Mouse (Mus musculus) cortical plate, adult 2 months (tissue): Measurements from ENCODE around the gene Adam8.

Source experiments
- CTCF ChIP-seq: fragments of 200-500 bp; IDR thresholded peaks from 2 replicates; pipeline ENCODE4 v1.5.1; 2011; ENCODE audit warnings: mild to moderate bottlenecking, control low read depth, low read length; ENCODE audit not compliant: insufficient read depth; ENCODE audit errors: extremely low read depth
- POLR2A ChIP-seq: fragments of 200-500 bp; IDR thresholded peaks from 2 replicates; pipeline ENCODE4 v1.6.1; 2011; ENCODE audit warnings: mild to moderate bottlenecking, low read length, control low read depth; ENCODE audit not compliant: insufficient read depth; ENCODE audit errors: extremely low read depth

DNA sequence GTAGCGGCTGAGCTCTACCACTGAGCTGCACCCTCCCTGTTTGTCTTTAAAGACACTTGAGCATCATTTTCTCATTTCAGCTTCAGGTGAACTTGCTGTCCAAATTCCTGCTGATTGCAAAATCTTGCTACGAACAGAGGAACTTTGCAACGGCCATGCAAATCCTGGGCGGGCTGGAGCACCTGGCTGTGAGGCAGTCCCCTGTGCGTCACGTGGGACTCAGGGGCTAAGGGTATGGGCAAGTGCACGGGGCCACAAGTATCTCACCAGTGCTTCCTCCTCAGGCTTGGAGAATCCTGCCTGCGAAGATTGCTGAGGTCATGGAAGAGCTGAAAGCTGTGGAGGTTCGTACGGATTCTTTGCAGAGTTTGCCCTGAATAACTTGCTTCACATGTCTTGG, 55.7 kb downstream of the Adam8 start:
- TF ChIP-seq POLR2A (no peak), CTCF (no peak)
